Mouse (Mus musculus) forebrain, postnatal 0 days (tissue): ENCODE measurements at regions not wholly inside any gene's neighbourhood (a gene's known extent, or its start where the extent isn't known, plus 50 kb on each side); places are given as distances from the start of the nearest gene placed in this dataset.

Source experiments
- ATAC-seq: fragments of 200-750 bp; cut with Nextera tagmentation; 2 replicates; pipeline ENCODE4 v1.8.0; 2017; ENCODE audit warnings: mild to moderate bottlenecking, moderate library complexity
- DNase-seq: peaks from one replicate; pipeline ENCODE4 v3.0.0-alpha.2; 2015
- H3K27ac ChIP-seq: fragments of 300-500 bp; sonication (generic); 2 replicates; pipeline ENCODE4 v1.5.1; 2014; ENCODE audit warnings: low read depth, mild to moderate bottlenecking, antibody characterized with exemption, low read length, moderate library complexity, mixed read lengths
- H3K27me3 ChIP-seq: fragments of 300-500 bp; sonication (generic); 2 replicates; pipeline ENCODE4 v1.6.1; 2014; ENCODE audit warnings: mild to moderate bottlenecking, low read length, mixed read lengths; ENCODE audit not compliant: insufficient read depth
- H3K36me3 ChIP-seq: fragments of 300-500 bp; sonication (generic); 2 replicates; pipeline ENCODE4 v1.6.1; 2014; ENCODE audit warnings: mild to moderate bottlenecking, moderate library complexity; ENCODE audit not compliant: insufficient read depth
- H3K4me1 ChIP-seq: fragments of 300-500 bp; sonication (generic); 2 replicates; pipeline ENCODE4 v1.6.1; 2014; ENCODE audit warnings: antibody characterized with exemption; ENCODE audit not compliant: insufficient read depth
- H3K4me2 ChIP-seq: fragments of 300-500 bp; sonication (generic); 2 replicates; pipeline ENCODE4 v1.6.1; 2014; ENCODE audit warnings: low read depth, mild to moderate bottlenecking, moderate library complexity
- H3K4me3 ChIP-seq: fragments of 300-500 bp; sonication (generic); 2 replicates; pipeline ENCODE4 v1.5.1; 2014; ENCODE audit warnings: low read depth, low read length, mixed read lengths
- H3K9ac ChIP-seq: fragments of 300-500 bp; sonication (generic); 2 replicates; pipeline ENCODE4 v1.6.1; 2014; ENCODE audit warnings: mild to moderate bottlenecking
- H3K9me3 ChIP-seq: fragments of 300-500 bp; sonication (generic); 2 replicates; pipeline ENCODE4 v1.6.1; 2016; ENCODE audit warnings: low read length
- CTCF ChIP-seq: sonication (generic); IDR thresholded peaks from 2 replicates; pipeline ENCODE4 v1.5.1; 2016; ENCODE audit warnings: antibody characterized with exemption, control low read depth, low read depth
- WGBS: fragments of 180-500 bp; shearing (Covaris S2); extraction: QIAGEN DNeasy Blood & Tissue Kit; methylation state at CpG from one replicate; pipeline ENCODE4 v1.1.7; 2014; 5-methylcytosine and 5-hydroxymethylcytosine counted together

GRCm38 (mm10) chr9:33837666-33838380 lies 647.9 kb upstream of the Kirrel3 start:
- Histone ChIP-seq H3K4me1 (no peaks in the 10 kb centered on the region), H3K9me3 (no peaks in the 10 kb centered on the region), H3K4me3 (no peak overlapping the region), H3K9ac (no peak overlapping the region), H3K36me3 (no peaks in the 10 kb centered on the region), H3K27ac (no peak overlapping the region), H3K4me2 (no peak overlapping the region), H3K27me3 (no peaks in the 10 kb centered on the region)
- TF ChIP-seq CTCF: no peak
- DNase-seq: no peak
- ATAC-seq: no peak
- 63% methylated on average over 1 of the region's 1 CpGs for WGBS

GRCm38 (mm10) chr9:33849623-33850022 lies 636.1 kb upstream of the Kirrel3 start:
- H3K9ac ChIP-seq: no peak overlapping the region
- H3K27ac ChIP-seq: no peak overlapping the region
- no peaks in the 10 kb centered on the region for H3K9me3 ChIP-seq
- DNase-seq (no peak), ATAC-seq (no peak)
- no peaks in the 10 kb centered on the region for H3K36me3 ChIP-seq
- TF ChIP-seq CTCF: no peak
- H3K4me1 ChIP-seq: no peaks in the 10 kb centered on the region
- H3K27me3 ChIP-seq: no peaks in the 10 kb centered on the region
- WGBS: 29% methylated on average over 5 of the region's 5 CpGs
- H3K4me2 ChIP-seq: no peak overlapping the region
- no peak overlapping the region for H3K4me3 ChIP-seq

GRCm38 (mm10) chr9:33850024-33850423 lies 635.7 kb upstream of the Kirrel3 start:
- DNase-seq (no peak), ATAC-seq (no peak)
- Histone ChIP-seq H3K27ac (no peak overlapping the region), H3K4me2 (no peak overlapping the region), H3K9ac (no peak overlapping the region), H3K9me3 (no peaks in the 10 kb centered on the region), H3K27me3 (no peaks in the 10 kb centered on the region), H3K4me1 (no peaks in the 10 kb centered on the region), H3K36me3 (no peaks in the 10 kb centered on the region), H3K4me3 (no peak overlapping the region)
- 43% methylated on average over 7 of the region's 7 CpGs for WGBS
- no peak for TF ChIP-seq CTCF

- no peaks in the 10 kb centered on the region for H3K4me1 ChIP-seq
- no peak overlapping the region for H3K4me2 ChIP-seq
- no peak overlapping the region for H3K9ac ChIP-seq
- ATAC-seq (no peak), DNase-seq (no peak)
- H3K36me3 ChIP-seq: no peaks in the 10 kb centered on the region
- TF ChIP-seq CTCF: no peak
- no peak overlapping the region for H3K4me3 ChIP-seq
- no peaks in the 10 kb centered on the region for H3K27me3 ChIP-seq
- H3K9me3 ChIP-seq: no peaks in the 10 kb centered on the region
- no peak overlapping the region for H3K27ac ChIP-seq
These were observed 634.7 kb upstream of the Kirrel3 start for GRCm38 (mm10) chr9:33850993-33851392.

GRCm38 (mm10) chr9:33856169-33856568 lies 629.5 kb upstream of the Kirrel3 start:
- 45% methylated on average over 2 of the region's 2 CpGs for WGBS
- H3K4me2 ChIP-seq: no peak overlapping the region
- no peak overlapping the region for H3K4me3 ChIP-seq
- H3K9ac ChIP-seq: no peak overlapping the region
- H3K9me3 ChIP-seq: no peaks in the 10 kb centered on the region
- no peaks in the 10 kb centered on the region for H3K4me1 ChIP-seq
- no peaks in the 10 kb centered on the region for H3K36me3 ChIP-seq
- no peaks in the 10 kb centered on the region for H3K27me3 ChIP-seq
- peak; percentile 31 for DNase-seq
- no peak for ATAC-seq
- no peak overlapping the region for H3K27ac ChIP-seq
- TF ChIP-seq CTCF: peak; percentile 54

- WGBS: 52% methylated on average over 5 of the region's 5 CpGs
- no peak for DNase-seq
These were observed 627.2 kb upstream of the Kirrel3 start for GRCm38 (mm10) chr9:33858511-33858910.

GRCm38 (mm10) chr9:33868666-33869065 lies 617.0 kb upstream of the Kirrel3 start:
- no peak for TF ChIP-seq CTCF
- Histone ChIP-seq H3K4me1 (no peaks in the 10 kb centered on the region), H3K9ac (no peak overlapping the region), H3K36me3 (no peaks in the 10 kb centered on the region), H3K27ac (no peak overlapping the region), H3K27me3 (no peaks in the 10 kb centered on the region), H3K4me3 (no peak overlapping the region), H3K4me2 (no peak overlapping the region), H3K9me3 (no peaks in the 10 kb centered on the region)
- 68% methylated on average over 5 of the region's 5 CpGs for WGBS
- ATAC-seq: no peak
- no peak for DNase-seq

More at GRCm38 (mm10) chr9:33858511-33858910, 627.2 kb upstream of the Kirrel3 start:
- ATAC-seq: no peak
- Histone ChIP-seq H3K9ac (no peak overlapping the region), H3K4me1 (no peaks in the 10 kb centered on the region), H3K4me2 (no peak overlapping the region), H3K27ac (no peak overlapping the region), H3K9me3 (no peaks in the 10 kb centered on the region), H3K4me3 (no peak overlapping the region), H3K27me3 (no peaks in the 10 kb centered on the region), H3K36me3 (no peaks in the 10 kb centered on the region)
- TF ChIP-seq CTCF: no peak

GRCm38 (mm10) chr9:33887279-33887678 lies 598.4 kb upstream of the Kirrel3 start:
- Histone ChIP-seq H3K27ac (no peak overlapping the region), H3K4me3 (no peak overlapping the region), H3K36me3 (no peaks in the 10 kb centered on the region), H3K4me2 (no peak overlapping the region), H3K9ac (no peak overlapping the region), H3K9me3 (no peaks in the 10 kb centered on the region), H3K4me1 (no peaks in the 10 kb centered on the region), H3K27me3 (no peaks in the 10 kb centered on the region)
- no peak for TF ChIP-seq CTCF
- 17% methylated on average over 2 of the region's 2 CpGs for WGBS
- DNase-seq (no peak), ATAC-seq (no peak)
